Mouse (Mus musculus): ENCODE results near the gene Nsmce1. TPM values are rescaled to one million over a fixed set of nuclear protein-coding genes. Genes with fewer than 3 reads are reported as not detected.

Gene Nsmce1
- polyA plus RNA-seq, 2 experiments: 42.3 to 90.1 TPM

DNA sequence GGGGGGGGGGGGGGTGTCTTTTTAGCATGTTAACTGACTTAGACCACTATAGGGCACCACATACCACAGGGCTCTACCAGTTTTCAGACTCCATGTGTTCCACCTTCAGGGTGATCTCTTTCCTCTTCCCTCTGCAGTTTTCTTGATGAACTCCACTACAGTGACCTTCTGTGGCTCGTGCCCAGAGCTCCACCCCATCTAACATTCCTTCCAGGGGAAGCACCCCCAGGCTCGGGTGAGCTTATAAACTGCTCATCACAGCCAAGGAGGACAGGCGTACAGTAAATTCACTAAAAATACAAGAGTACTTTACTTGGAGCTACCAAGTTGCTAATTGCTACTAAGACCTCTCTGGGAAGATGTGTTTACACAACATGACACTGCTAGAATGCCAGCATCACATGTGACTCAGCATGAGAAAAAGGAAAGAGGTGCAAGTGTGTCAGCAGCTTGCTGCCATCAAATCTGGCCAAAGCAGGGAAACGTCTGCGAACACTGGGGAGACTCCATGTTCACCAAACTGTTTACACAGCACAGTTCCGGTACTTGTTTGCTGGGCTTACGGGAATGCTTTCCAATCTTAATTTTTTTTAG, 12.9 kb downstream of the Nsmce1 start:
- peaks cover 14 to 41% of the 10 kb centered on the region in 2 experiments for H3K4me1 ChIP-seq (replicated peaks; ENCODE audit: control insufficient read depth in 2 of 2, insufficient read depth in 2 of 2, low read length in 1 of 2)
- 73% methylated on average over 7 of the region's 7 CpGs for WGBS (ENCODE audit: insufficient replicate concordance)
- no peaks in the 10 kb centered on the region for H3K27me3 ChIP-seq (ENCODE audit: control insufficient read depth, insufficient read depth, low read length)
- no peaks in the 10 kb centered on the region for H3K36me3 ChIP-seq (replicated peaks; ENCODE audit: control insufficient read depth, insufficient read depth, low read depth)
- no peak overlapping the region; the same call in 1 of the 2 replicates for H3K9ac ChIP-seq (replicated peaks)
- TF ChIP-seq CTCF (IDR thresholded peaks at IDR 0.05; ENCODE audit: low read depth) (no peak), EP300 (IDR thresholded peaks at IDR 0.05; ENCODE audit: low read depth) (0 out of 2 replicates have a peak, but pooled peaks have one; percentile 10)
- peak overlapping the region; percentile 61 for H3K27ac ChIP-seq
- DNase-seq (ENCODE audit: low read depth in 3 of 3, low spot score in 3 of 3) (no peak), ATAC-seq (ENCODE audit: insufficient read depth) (peak; percentile 62)
- no peak overlapping the region for H3K4me3 ChIP-seq (ENCODE audit: insufficient read depth in 1 of 2, low read depth in 2 of 2, low read length in 2 of 2)
- H3K9me3 ChIP-seq (ENCODE audit: control insufficient read depth, low read length): no peaks in the 10 kb centered on the region
- no peak overlapping the region for H3K4me2 ChIP-seq (ENCODE audit: low read depth)

DNA sequence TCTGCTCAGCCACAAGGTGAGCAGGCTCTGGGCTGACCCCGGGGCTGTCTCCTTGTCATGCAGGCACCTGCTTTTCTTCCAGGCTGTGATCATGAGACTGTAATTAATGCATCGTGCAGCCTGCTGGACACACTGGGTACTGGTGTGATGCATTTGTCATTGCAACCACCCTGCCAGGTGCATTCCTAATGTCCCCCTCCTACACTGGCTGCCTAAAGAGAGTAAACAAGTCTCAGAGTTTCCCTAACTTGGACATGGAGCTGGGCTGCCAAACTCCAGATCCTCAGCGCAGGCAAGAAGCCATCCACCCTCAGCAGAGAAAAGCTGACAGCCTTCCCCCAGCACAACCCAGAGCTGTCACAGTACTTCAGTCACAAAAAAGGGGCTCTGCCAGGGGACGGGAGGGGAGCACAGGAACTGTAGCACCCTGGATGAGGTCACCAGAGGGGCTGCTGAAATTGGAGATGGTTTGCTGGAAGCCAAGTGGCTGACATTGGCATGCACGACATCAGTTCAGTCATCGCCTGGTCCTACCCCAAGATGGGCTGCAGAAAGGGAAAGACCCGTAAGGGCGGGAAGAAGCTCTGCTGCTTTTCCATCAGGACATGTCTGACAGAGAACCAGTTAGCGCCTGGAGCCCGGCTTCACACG, 15.7 kb downstream of the Nsmce1 start:
- no peak overlapping the region for H3K4me2 ChIP-seq (ENCODE audit: low read depth)
- H3K9ac ChIP-seq (replicated peaks): no peak overlapping the region
- H3K4me3 ChIP-seq (ENCODE audit: insufficient read depth in 1 of 2, low read depth in 2 of 2, low read length in 2 of 2): no peak overlapping the region
- no peak overlapping the region for H3K27ac ChIP-seq
- H3K27me3 ChIP-seq (ENCODE audit: control insufficient read depth, insufficient read depth, low read length): no peaks in the 10 kb centered on the region
- H3K4me1 ChIP-seq (replicated peaks; ENCODE audit: control insufficient read depth in 2 of 2, insufficient read depth in 2 of 2, low read length in 1 of 2): peaks cover 23 to 57% of the 10 kb centered on the region in 2 experiments
- peaks cover 7% of the 10 kb centered on the region for H3K36me3 ChIP-seq (replicated peaks; ENCODE audit: control insufficient read depth, insufficient read depth, low read depth)
- ATAC-seq (ENCODE audit: insufficient read depth) (no peak), DNase-seq (ENCODE audit: low read depth in 3 of 3, low spot score in 3 of 3) (no peak)
- TF ChIP-seq CTCF (IDR thresholded peaks at IDR 0.05; ENCODE audit: low read depth): no peak
- TF ChIP-seq EP300 (IDR thresholded peaks at IDR 0.05; ENCODE audit: low read depth): no peak
- WGBS (ENCODE audit: insufficient replicate concordance): 77% methylated on average over 11 of the region's 11 CpGs
- no peaks in the 10 kb centered on the region for H3K9me3 ChIP-seq (ENCODE audit: control insufficient read depth, low read length)

GRCm38 (mm10) chr7:125474535-125474934, 16.9 kb downstream of the Nsmce1 start:
- peaks cover 8% of the 10 kb centered on the region for H3K36me3 ChIP-seq (replicated peaks; ENCODE audit: control insufficient read depth, insufficient read depth, low read depth)
- H3K4me1 ChIP-seq (replicated peaks; ENCODE audit: control insufficient read depth in 2 of 2, insufficient read depth in 2 of 2, low read length in 1 of 2): peaks cover 19 to 51% of the 10 kb centered on the region in 2 experiments
- DNase-seq (ENCODE audit: low read depth in 3 of 3, low spot score in 3 of 3) (no peak), ATAC-seq (ENCODE audit: insufficient read depth) (no peak)
- no peak overlapping the region for H3K9ac ChIP-seq (replicated peaks)
- H3K27me3 ChIP-seq (ENCODE audit: control insufficient read depth, insufficient read depth, low read length): no peaks in the 10 kb centered on the region
- TF ChIP-seq CTCF (IDR thresholded peaks at IDR 0.05; ENCODE audit: low read depth) (no peak), EP300 (IDR thresholded peaks at IDR 0.05; ENCODE audit: low read depth) (no peak)
- WGBS (ENCODE audit: insufficient replicate concordance): 78% methylated on average over 4 of the region's 4 CpGs
- no peak overlapping the region for H3K27ac ChIP-seq
- no peak overlapping the region for H3K4me2 ChIP-seq (ENCODE audit: low read depth)
- H3K4me3 ChIP-seq (ENCODE audit: insufficient read depth in 1 of 2, low read depth in 2 of 2, low read length in 2 of 2): no peak overlapping the region
- H3K9me3 ChIP-seq (ENCODE audit: control insufficient read depth, low read length): no peaks in the 10 kb centered on the region

DNA sequence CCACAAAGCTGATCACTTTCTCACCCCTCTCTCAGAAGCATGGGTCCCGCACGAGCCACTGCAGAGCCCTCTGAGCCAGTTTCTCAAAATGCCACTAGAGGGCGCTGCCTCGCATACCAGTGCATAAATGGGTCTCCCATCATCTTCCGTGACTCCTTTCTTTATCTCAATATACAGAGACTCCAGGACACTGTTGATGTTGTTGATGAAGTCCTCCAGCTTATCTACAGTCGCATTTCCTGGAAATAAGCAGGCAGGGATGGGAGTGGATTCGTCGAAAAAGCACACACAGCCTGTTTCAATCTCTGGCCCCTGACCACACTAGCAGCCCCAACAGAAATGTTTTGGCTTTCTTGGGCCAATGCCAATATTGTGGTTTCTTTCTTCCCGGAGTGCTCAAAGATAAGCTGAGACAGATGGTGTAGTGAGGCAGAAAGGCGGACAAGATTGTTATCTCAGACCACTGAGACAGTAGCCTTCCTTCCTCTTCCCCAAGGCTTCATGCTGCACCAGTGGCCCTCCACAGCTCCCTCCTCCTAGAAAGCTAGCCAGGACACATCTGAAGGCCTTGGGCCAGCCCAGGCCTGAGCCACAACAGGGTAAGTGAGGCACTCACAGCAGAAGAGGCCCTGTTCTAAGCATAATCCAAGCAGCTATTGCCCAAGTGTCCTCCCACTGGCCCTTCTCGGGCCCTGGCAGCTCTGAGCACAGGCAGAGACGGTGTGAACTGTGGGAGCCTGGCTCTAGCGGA, 19.2 kb downstream of the Nsmce1 start:
- Histone ChIP-seq H3K4me3 (ENCODE audit: insufficient read depth in 1 of 2, low read depth in 2 of 2, low read length in 2 of 2) (peak overlapping the region; percentile 8 to 27; a peak in 3 of 4 replicates), H3K9ac (replicated peaks) (peak overlapping the region; percentile 58), H3K36me3 (replicated peaks; ENCODE audit: control insufficient read depth, insufficient read depth, low read depth) (peaks cover 17% of the 10 kb centered on the region), H3K4me2 (ENCODE audit: low read depth) (peak overlapping the region; percentile 59), H3K27me3 (ENCODE audit: control insufficient read depth, insufficient read depth, low read length) (no peaks in the 10 kb centered on the region), H3K27ac (peak overlapping the region; percentile 85), H3K9me3 (ENCODE audit: control insufficient read depth, low read length) (no peaks in the 10 kb centered on the region), H3K4me1 (replicated peaks; ENCODE audit: control insufficient read depth in 2 of 2, insufficient read depth in 2 of 2, low read length in 1 of 2) (peaks cover 16 to 39% of the 10 kb centered on the region in 2 experiments)
- DNase-seq (ENCODE audit: low read depth in 3 of 3, low spot score in 3 of 3) (peak; percentile 82 to 93 (median 85)), ATAC-seq (ENCODE audit: insufficient read depth) (peak; percentile 93)
- TF ChIP-seq CTCF (IDR thresholded peaks at IDR 0.05; ENCODE audit: low read depth) (peak; percentile 99), EP300 (IDR thresholded peaks at IDR 0.05; ENCODE audit: low read depth) (peak; percentile 93)
- WGBS (ENCODE audit: insufficient replicate concordance): 7% methylated on average over 13 of the region's 13 CpGs

- TF ChIP-seq CTCF (IDR thresholded peaks at IDR 0.05; ENCODE audit: low read depth) (no peak), EP300 (IDR thresholded peaks at IDR 0.05; ENCODE audit: low read depth) (no peak)
- Histone ChIP-seq H3K27ac (no peak overlapping the region), H3K9ac (replicated peaks) (no peak overlapping the region), H3K9me3 (ENCODE audit: control insufficient read depth, low read length) (no peaks in the 10 kb centered on the region), H3K4me1 (replicated peaks; ENCODE audit: control insufficient read depth in 2 of 2, insufficient read depth in 2 of 2, low read length in 1 of 2) (peaks cover 12 to 32% of the 10 kb centered on the region in 2 experiments), H3K27me3 (ENCODE audit: control insufficient read depth, insufficient read depth, low read length) (no peaks in the 10 kb centered on the region), H3K36me3 (replicated peaks; ENCODE audit: control insufficient read depth, insufficient read depth, low read depth) (peaks cover 17% of the 10 kb centered on the region), H3K4me3 (ENCODE audit: insufficient read depth in 1 of 2, low read depth in 2 of 2, low read length in 2 of 2) (no peak overlapping the region), H3K4me2 (ENCODE audit: low read depth) (no peak overlapping the region)
- 79% methylated on average over 4 of the region's 4 CpGs for WGBS (ENCODE audit: insufficient replicate concordance)
- ATAC-seq (ENCODE audit: insufficient read depth) (no peak), DNase-seq (ENCODE audit: low read depth in 3 of 3, low spot score in 3 of 3) (no peak)
Measured at GRCm38 (mm10) chr7:125470901-125471300, 20.5 kb downstream of the Nsmce1 start.

Data from liver, embryonic 14.5 days (tissue).